Mouse (Mus musculus): ENCODE measurements around the gene Fstl4. TPM values are rescaled to one million over a fixed set of nuclear protein-coding genes. Genes with fewer than 3 reads are reported as not detected.
"Not testable (repeated sequence)": the region's sequence is repeated elsewhere in the genome, so short reads cannot be mapped to it uniquely, and the experiment has no call there.

Fstl4 gene
- polyA plus RNA-seq, 1 experiment from 2014 or later: 9.1 TPM

GRCm38 (mm10) chr11:53184698-53185097 is 420.3 kb downstream of the Fstl4 start:
- Histone ChIP-seq H3K9me3 (replicated peaks; ENCODE audit: control insufficient read depth, low read length) (no peaks in the 10 kb centered on the region), H3K4me1 (ENCODE audit: control insufficient read depth, insufficient read depth, low read length) (peaks cover 14% of the 10 kb centered on the region), H3K9ac (ENCODE audit: low read depth, low read length) (no peak overlapping the region), H3K4me3 (ENCODE audit: low read depth, low read length) (no peak overlapping the region), H3K4me2 (no peak overlapping the region), H3K27ac (ENCODE audit: low read depth, low read length) (no peak overlapping the region), H3K27me3 (ENCODE audit: control insufficient read depth, insufficient read depth, low read length) (no peaks in the 10 kb centered on the region), H3K36me3 (ENCODE audit: control insufficient read depth, insufficient read depth, low read length) (no peaks in the 10 kb centered on the region)
- no peak for ATAC-seq (replicated peaks; ENCODE audit: insufficient number of reproducible peaks, low FRiP score, low TSS enrichment)
- WGBS (ENCODE audit: insufficient replicate concordance): 76% methylated on average over 5 of the region's 5 CpGs

- no peak overlapping the region for H3K9ac ChIP-seq (ENCODE audit: low read depth, low read length)
- H3K36me3 ChIP-seq (ENCODE audit: control insufficient read depth, insufficient read depth, low read length): no peaks in the 10 kb centered on the region
Measured at GRCm38 (mm10) chr11:53187427-53188140, 423.1 kb downstream of the Fstl4 start.

GRCm38 (mm10) chr11:53196551-53196950 is 432.1 kb downstream of the Fstl4 start:
- 92% methylated on average over 1 of the region's 1 CpGs for WGBS (ENCODE audit: insufficient replicate concordance)
- not testable (repeated sequence) for H3K4me1 ChIP-seq (ENCODE audit: control insufficient read depth, insufficient read depth, low read length); H3K27me3 ChIP-seq (ENCODE audit: control insufficient read depth, insufficient read depth, low read length); ATAC-seq (replicated peaks; ENCODE audit: insufficient number of reproducible peaks, low FRiP score, low TSS enrichment); H3K36me3 ChIP-seq (ENCODE audit: control insufficient read depth, insufficient read depth, low read length); H3K4me2 ChIP-seq; H3K27ac ChIP-seq (ENCODE audit: low read depth, low read length); H3K4me3 ChIP-seq (ENCODE audit: low read depth, low read length); H3K9me3 ChIP-seq (replicated peaks; ENCODE audit: control insufficient read depth, low read length); H3K9ac ChIP-seq (ENCODE audit: low read depth, low read length)

More at GRCm38 (mm10) chr11:53187427-53188140, 423.1 kb downstream of the Fstl4 start:
- peaks cover 14% of the 10 kb centered on the region for H3K4me1 ChIP-seq (ENCODE audit: control insufficient read depth, insufficient read depth, low read length)
- H3K4me3 ChIP-seq (ENCODE audit: low read depth, low read length): no peak overlapping the region
- no peak for ATAC-seq (replicated peaks; ENCODE audit: insufficient number of reproducible peaks, low FRiP score, low TSS enrichment)
- H3K4me2 ChIP-seq: no peak overlapping the region
- no peaks in the 10 kb centered on the region for H3K9me3 ChIP-seq (replicated peaks; ENCODE audit: control insufficient read depth, low read length)
- H3K27me3 ChIP-seq (ENCODE audit: control insufficient read depth, insufficient read depth, low read length): no peaks in the 10 kb centered on the region
- no peak overlapping the region for H3K27ac ChIP-seq (ENCODE audit: low read depth, low read length)
- 62% methylated on average over 5 of the region's 5 CpGs for WGBS (ENCODE audit: insufficient replicate concordance)

GRCm38 (mm10) chr11:53197111-53197510 is 432.7 kb downstream of the Fstl4 start:
- H3K4me1 ChIP-seq (ENCODE audit: control insufficient read depth, insufficient read depth, low read length): no peaks in the 10 kb centered on the region
- H3K27ac ChIP-seq (ENCODE audit: low read depth, low read length): no peak overlapping the region
- no peak overlapping the region for H3K4me3 ChIP-seq (ENCODE audit: low read depth, low read length)
- H3K4me2 ChIP-seq: no peak overlapping the region
- H3K9me3 ChIP-seq (replicated peaks; ENCODE audit: control insufficient read depth, low read length): no peaks in the 10 kb centered on the region
- H3K27me3 ChIP-seq (ENCODE audit: control insufficient read depth, insufficient read depth, low read length): no peaks in the 10 kb centered on the region
- H3K36me3 ChIP-seq (ENCODE audit: control insufficient read depth, insufficient read depth, low read length): no peaks in the 10 kb centered on the region
- no peak overlapping the region for H3K9ac ChIP-seq (ENCODE audit: low read depth, low read length)
- WGBS (ENCODE audit: insufficient replicate concordance): 79% methylated on average over 2 of the region's 2 CpGs
- ATAC-seq (replicated peaks; ENCODE audit: insufficient number of reproducible peaks, low FRiP score, low TSS enrichment): no peak

GRCm38 (mm10) chr11:53202459-53203250 is 438.2 kb downstream of the Fstl4 start:
- Histone ChIP-seq H3K27ac (ENCODE audit: low read depth, low read length) (no peak overlapping the region), H3K4me2 (no peak overlapping the region)
- no peak for ATAC-seq (replicated peaks; ENCODE audit: insufficient number of reproducible peaks, low FRiP score, low TSS enrichment)

GRCm38 (mm10) chr11:53210876-53211275 is 446.4 kb downstream of the Fstl4 start:
- H3K27me3 ChIP-seq (ENCODE audit: control insufficient read depth, insufficient read depth, low read length): no peaks in the 10 kb centered on the region
- H3K9me3 ChIP-seq (replicated peaks; ENCODE audit: control insufficient read depth, low read length): no peaks in the 10 kb centered on the region
- no peaks in the 10 kb centered on the region for H3K4me1 ChIP-seq (ENCODE audit: control insufficient read depth, insufficient read depth, low read length)
- H3K27ac ChIP-seq (ENCODE audit: low read depth, low read length): no peak overlapping the region
- ATAC-seq (replicated peaks; ENCODE audit: insufficient number of reproducible peaks, low FRiP score, low TSS enrichment): no peak
- no peak overlapping the region for H3K9ac ChIP-seq (ENCODE audit: low read depth, low read length)
- H3K36me3 ChIP-seq (ENCODE audit: control insufficient read depth, insufficient read depth, low read length): no peaks in the 10 kb centered on the region
- no peak overlapping the region for H3K4me3 ChIP-seq (ENCODE audit: low read depth, low read length)
- no peak overlapping the region for H3K4me2 ChIP-seq
- WGBS (ENCODE audit: insufficient replicate concordance): 73% methylated on average over 9 of the region's 9 CpGs

More at GRCm38 (mm10) chr11:53202459-53203250, 438.2 kb downstream of the Fstl4 start:
- Histone ChIP-seq H3K36me3 (ENCODE audit: control insufficient read depth, insufficient read depth, low read length) (no peaks in the 10 kb centered on the region), H3K9me3 (replicated peaks; ENCODE audit: control insufficient read depth, low read length) (no peaks in the 10 kb centered on the region), H3K27me3 (ENCODE audit: control insufficient read depth, insufficient read depth, low read length) (no peaks in the 10 kb centered on the region), H3K4me1 (ENCODE audit: control insufficient read depth, insufficient read depth, low read length) (no peaks in the 10 kb centered on the region), H3K9ac (ENCODE audit: low read depth, low read length) (no peak overlapping the region), H3K4me3 (ENCODE audit: low read depth, low read length) (no peak overlapping the region)
- 82% methylated on average over 2 of the region's 2 CpGs for WGBS (ENCODE audit: insufficient replicate concordance)

GRCm38 (mm10) chr11:53229011-53229410 is 464.6 kb downstream of the Fstl4 start:
- 0 out of 2 replicates have a peak, but pooled peaks cover 5% of the 10 kb centered on the region for H3K4me1 ChIP-seq (ENCODE audit: control insufficient read depth, insufficient read depth, low read length)
- 81% methylated on average over 3 of the region's 3 CpGs for whole genome bisulfite sequencing (ENCODE audit: insufficient replicate concordance)
- ATAC-seq (replicated peaks; ENCODE audit: insufficient number of reproducible peaks, low FRiP score, low TSS enrichment): no peak

GRCm38 (mm10) chr11:53231836-53232235 is 467.4 kb downstream of the Fstl4 start:
- Histone ChIP-seq H3K36me3 (ENCODE audit: control insufficient read depth, insufficient read depth, low read length) (no peaks in the 10 kb centered on the region), H3K27me3 (ENCODE audit: control insufficient read depth, insufficient read depth, low read length) (no peaks in the 10 kb centered on the region), H3K9me3 (replicated peaks; ENCODE audit: control insufficient read depth, low read length) (no peaks in the 10 kb centered on the region), H3K4me2 (no peak overlapping the region), H3K4me3 (ENCODE audit: low read depth, low read length) (no peak overlapping the region), H3K9ac (ENCODE audit: low read depth, low read length) (no peak overlapping the region), H3K4me1 (ENCODE audit: control insufficient read depth, insufficient read depth, low read length) (0 out of 2 replicates have a peak, but pooled peaks cover 5% of the 10 kb centered on the region), H3K27ac (ENCODE audit: low read depth, low read length) (no peak overlapping the region)
- ATAC-seq (replicated peaks; ENCODE audit: insufficient number of reproducible peaks, low FRiP score, low TSS enrichment): no peak
- 83% methylated on average over 5 of the region's 5 CpGs for WGBS (ENCODE audit: insufficient replicate concordance)

More at GRCm38 (mm10) chr11:53229011-53229410, 464.6 kb downstream of the Fstl4 start:
- Histone ChIP-seq H3K4me2 (no peak overlapping the region), H3K27me3 (ENCODE audit: control insufficient read depth, insufficient read depth, low read length) (no peaks in the 10 kb centered on the region), H3K4me3 (ENCODE audit: low read depth, low read length) (no peak overlapping the region), H3K9ac (ENCODE audit: low read depth, low read length) (no peak overlapping the region), H3K36me3 (ENCODE audit: control insufficient read depth, insufficient read depth, low read length) (no peaks in the 10 kb centered on the region), H3K9me3 (replicated peaks; ENCODE audit: control insufficient read depth, low read length) (no peaks in the 10 kb centered on the region), H3K27ac (ENCODE audit: low read depth, low read length) (no peak overlapping the region)

Data from heart, embryonic 11.5 days (tissue).